Mouse (Mus musculus): ENCODE data around the gene Ppp3ca. TPM values are rescaled to one million over a fixed set of nuclear protein-coding genes. Genes with fewer than 3 reads are reported as not detected.

The Ppp3ca gene
- total RNA-seq (2012; rRNA removed) (17.4 and 17.9 TPM in 2 replicates), polyA plus RNA-seq (2012; ENCODE audit: insufficient read depth in 1 of 2, insufficient read length in 2 of 2, low read depth in 1 of 2, low replicate concordance in 2 of 2, missing spikeins in 1 of 2) (10 to 100 TPM; 32.0 to 40.6 TPM)

- peak within 1 kb of the TSS; percentile 84 for H3K27ac ChIP-seq (ENCODE audit: control insufficient read depth, low read depth, low read length)
- peak within 1 kb of the TSS; percentile 98 to 100 for H3K4me3 ChIP-seq (ENCODE audit: control insufficient read depth in 1 of 2, insufficient read depth in 1 of 2, low read depth in 2 of 2, low read length in 2 of 2)
- H3K36me3 ChIP-seq (ENCODE audit: control insufficient read depth in 1 of 2, insufficient read depth in 2 of 2, low read length in 2 of 2) = peaks cover 0 to 15% of the 10 kb centered on the region in 2 experiments; a peak in 2 of 4 replicates
- peak within 1 kb of the TSS; percentile 83 for H3K9ac ChIP-seq (ENCODE audit: control insufficient read depth, low read depth, low read length, poor library complexity, severe bottlenecking)
- H3K79me2 ChIP-seq (ENCODE audit: control insufficient read depth, insufficient read depth, low read length, poor library complexity) = peaks cover 29% of the 10 kb centered on the region
- H3K27me3 ChIP-seq (ENCODE audit: control insufficient read depth in 1 of 2, insufficient read depth in 2 of 2, low read length in 2 of 2) = no peaks in the 10 kb centered on the region
- no peak for TF ChIP-seq USF1 (IDR thresholded peaks at IDR 0.05; ENCODE audit: low read depth, low read length)
- TF ChIP-seq MAFK (IDR thresholded peaks at IDR 0.05; ENCODE audit: borderline replicate concordance, low read depth, low read length) = no peak
- no peak for TF ChIP-seq RAD21 (IDR thresholded peaks at IDR 0.05; ENCODE audit: low read depth, low read length)
- TF ChIP-seq SIN3A (IDR thresholded peaks at IDR 0.05; ENCODE audit: low read length) = no peak
- TF ChIP-seq NELFE (IDR thresholded peaks at IDR 0.05; ENCODE audit: low read depth, low read length) = peak; percentile 51; the same call in 1 of the 2 replicates
- peak; percentile 41 to 54; a peak in 1 of 4 replicates for TF ChIP-seq POLR2A (IDR thresholded peaks at IDR 0.05; ENCODE audit: control insufficient read depth in 1 of 2, insufficient read depth in 1 of 2, low read depth in 1 of 2, low read length in 2 of 2, poor library complexity in 1 of 2)
- TF ChIP-seq KAT2A (conservative IDR thresholded peaks at IDR 0.05; ENCODE audit: low read depth, low read length) = no peak
- peak; percentile 80; the same call in 1 of the 2 replicates for TF ChIP-seq ZMIZ1 (IDR thresholded peaks at IDR 0.05; ENCODE audit: low read depth, low read length)
- no peak for TF ChIP-seq SMC3 (IDR thresholded peaks at IDR 0.05; ENCODE audit: low read depth, low read length)
- peaks cover 5 to 6% of the 10 kb centered on the region in 2 experiments; a peak in 3 of 4 replicates for H3K4me1 ChIP-seq (ENCODE audit: control insufficient read depth in 1 of 2, insufficient read depth in 2 of 2, low read length in 2 of 2)
- no peaks in the 10 kb centered on the region for H3K9me3 ChIP-seq (replicated peaks; ENCODE audit: insufficient read depth, low read length)
- DNase-seq (ENCODE audit: low read depth, low spot score) = no peak
These were observed at the start of gene Ppp3ca for GRCm38 (mm10) chr3:136670110-136670359. TSS of gene Ppp3ca (plus strand) at chr3:136670124.

DNA sequence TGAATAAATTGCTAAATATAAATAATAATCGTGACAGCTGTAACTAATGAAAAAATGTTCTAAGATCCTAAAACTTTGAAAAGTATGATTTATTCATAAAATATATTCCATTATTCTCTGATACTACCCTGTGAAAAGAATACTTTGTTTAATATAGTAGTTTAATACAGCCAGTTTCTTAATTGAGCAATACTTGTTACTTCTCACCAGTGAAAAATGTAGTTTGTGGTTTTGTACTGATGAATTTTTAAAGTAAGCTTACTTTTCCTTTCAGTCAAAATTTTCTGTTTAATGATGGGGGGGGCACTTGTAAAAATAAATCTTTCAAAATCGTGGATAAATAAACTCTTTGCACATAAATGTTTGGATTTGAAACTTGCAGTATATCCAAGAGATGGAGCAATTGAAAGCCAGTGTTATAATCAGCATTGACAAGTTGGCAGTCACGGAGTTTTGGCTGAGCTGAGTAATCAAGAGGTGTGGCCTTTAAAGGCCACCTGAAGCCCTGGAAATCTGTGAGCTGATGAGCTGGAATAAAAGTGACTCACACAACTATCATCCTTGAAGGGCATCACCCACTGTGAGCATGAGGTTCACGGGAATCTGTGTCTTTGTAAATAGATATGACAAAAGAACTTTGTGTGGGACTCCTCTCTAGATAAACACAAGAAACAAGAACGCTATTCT lies 29.2 kb upstream of the Ppp3ca start:
- no peaks in the 10 kb centered on the region for H3K79me2 ChIP-seq (ENCODE audit: control insufficient read depth, insufficient read depth, low read length, poor library complexity)
- no peak for DNase-seq (ENCODE audit: low read depth, low spot score)
- no peaks in the 10 kb centered on the region for H3K36me3 ChIP-seq (ENCODE audit: control insufficient read depth in 1 of 2, insufficient read depth in 2 of 2, low read length in 2 of 2)
- no peaks in the 10 kb centered on the region for H3K4me1 ChIP-seq (ENCODE audit: control insufficient read depth in 1 of 2, insufficient read depth in 2 of 2, low read length in 2 of 2)
- no peak overlapping the region for H3K9ac ChIP-seq (ENCODE audit: control insufficient read depth, low read depth, low read length, poor library complexity, severe bottlenecking)
- H3K27ac ChIP-seq (ENCODE audit: control insufficient read depth, low read depth, low read length) = no peak overlapping the region
- no peaks in the 10 kb centered on the region for H3K9me3 ChIP-seq (replicated peaks; ENCODE audit: insufficient read depth, low read length)
- no peaks in the 10 kb centered on the region for H3K27me3 ChIP-seq (ENCODE audit: control insufficient read depth in 1 of 2, insufficient read depth in 2 of 2, low read length in 2 of 2)
- TF ChIP-seq NRF1 (IDR thresholded peaks at IDR 0.05; ENCODE audit: insufficient read depth, low read depth, low read length, poor library complexity, severe bottlenecking) (no peak), KAT2A (conservative IDR thresholded peaks at IDR 0.05; ENCODE audit: low read depth, low read length) (no peak), GATA1 (IDR thresholded peaks at IDR 0.05; ENCODE audit: low read depth, low read length) (no peak), SMC3 (IDR thresholded peaks at IDR 0.05; ENCODE audit: low read depth, low read length) (no peak)
- H3K4me3 ChIP-seq (ENCODE audit: control insufficient read depth in 1 of 2, insufficient read depth in 1 of 2, low read depth in 2 of 2, low read length in 2 of 2) = no peak overlapping the region

- H3K79me2 ChIP-seq (ENCODE audit: control insufficient read depth, insufficient read depth, low read length, poor library complexity) = no peaks in the 10 kb centered on the region
- TF ChIP-seq TCF12 (IDR thresholded peaks at IDR 0.05; ENCODE audit: low read depth, low read length) (no peak), RCOR1 (IDR thresholded peaks at IDR 0.05; ENCODE audit: low read depth, low read length) (no peak)
- H3K27me3 ChIP-seq (ENCODE audit: control insufficient read depth in 1 of 2, insufficient read depth in 2 of 2, low read length in 2 of 2) = no peaks in the 10 kb centered on the region
- H3K36me3 ChIP-seq (ENCODE audit: control insufficient read depth in 1 of 2, insufficient read depth in 2 of 2, low read length in 2 of 2) = no peaks in the 10 kb centered on the region
- DNase-seq (ENCODE audit: low read depth, low spot score) = no peak
- no peaks in the 10 kb centered on the region for H3K9me3 ChIP-seq (replicated peaks; ENCODE audit: insufficient read depth, low read length)
- H3K27ac ChIP-seq (ENCODE audit: control insufficient read depth, low read depth, low read length) = no peak overlapping the region
- no peak overlapping the region for H3K4me3 ChIP-seq (ENCODE audit: control insufficient read depth in 1 of 2, insufficient read depth in 1 of 2, low read depth in 2 of 2, low read length in 2 of 2)
- H3K4me1 ChIP-seq (ENCODE audit: control insufficient read depth in 1 of 2, insufficient read depth in 2 of 2, low read length in 2 of 2) = no peaks in the 10 kb centered on the region
- H3K9ac ChIP-seq (ENCODE audit: control insufficient read depth, low read depth, low read length, poor library complexity, severe bottlenecking) = no peak overlapping the region
These were observed 19.0 kb upstream of the Ppp3ca start for GRCm38 (mm10) chr3:136650966-136651365.

Measured in MEL (cell line).